Mouse (Mus musculus): ENCODE measurements around the gene March10. TPM values are rescaled to one million over a fixed set of nuclear protein-coding genes. Genes with fewer than 3 reads are reported as not detected.

The March10 gene
- polyA plus RNA-seq, 1 experiment from 2014 or later = not detected

GRCm38 (mm10) chr11:105371818-105372217 lies 84.7 kb downstream of the March10 start:
- Histone ChIP-seq H3K27ac (ENCODE audit: low read depth, low read length) (no peak overlapping the region), H3K4me3 (ENCODE audit: low read depth, low read length) (no peak overlapping the region), H3K36me3 (ENCODE audit: control insufficient read depth, insufficient read depth, low read length) (no peaks in the 10 kb centered on the region), H3K27me3 (ENCODE audit: control insufficient read depth, insufficient read depth, low read length) (no peaks in the 10 kb centered on the region), H3K9me3 (ENCODE audit: control insufficient read depth, low read length) (no peaks in the 10 kb centered on the region), H3K4me1 (ENCODE audit: control insufficient read depth, insufficient read depth, low read length) (no peaks in the 10 kb centered on the region), H3K4me2 (ENCODE audit: low read depth) (no peak overlapping the region), H3K9ac (ENCODE audit: low read length) (no peak overlapping the region)
- WGBS = 80% methylated on average over 9 of the region's 9 CpGs
- ATAC-seq (ENCODE audit: insufficient read depth, low FRiP score, low TSS enrichment) (no peak), DNase-seq (ENCODE audit: low spot score) (no peak)

GRCm38 (mm10) chr11:105369526-105370386 lies 86.8 kb downstream of the March10 start:
- H3K4me3 ChIP-seq (ENCODE audit: low read depth, low read length) = no peak overlapping the region
- no peak for ATAC-seq (ENCODE audit: insufficient read depth, low FRiP score, low TSS enrichment)
- WGBS = 85% methylated on average over 13 of the region's 13 CpGs

GRCm38 (mm10) chr11:105368833-105369232 lies 87.7 kb downstream of the March10 start:
- ATAC-seq (ENCODE audit: insufficient read depth, low FRiP score, low TSS enrichment) = no peak

More at GRCm38 (mm10) chr11:105369526-105370386, 86.8 kb downstream of the March10 start:
- no peak overlapping the region for H3K27ac ChIP-seq (ENCODE audit: low read depth, low read length)
- H3K36me3 ChIP-seq (ENCODE audit: control insufficient read depth, insufficient read depth, low read length) = no peaks in the 10 kb centered on the region
- H3K4me2 ChIP-seq (ENCODE audit: low read depth) = no peak overlapping the region
- no peaks in the 10 kb centered on the region for H3K27me3 ChIP-seq (ENCODE audit: control insufficient read depth, insufficient read depth, low read length)
- no peaks in the 10 kb centered on the region for H3K9me3 ChIP-seq (ENCODE audit: control insufficient read depth, low read length)
- no peak for DNase-seq (ENCODE audit: low spot score)
- H3K4me1 ChIP-seq (ENCODE audit: control insufficient read depth, insufficient read depth, low read length) = peaks cover 8% of the 10 kb centered on the region
- no peak overlapping the region for H3K9ac ChIP-seq (ENCODE audit: low read length)

GRCm38 (mm10) chr11:105367163-105367562 lies 89.4 kb downstream of the March10 start:
- H3K9ac ChIP-seq (ENCODE audit: low read length) = no peak overlapping the region
- no peak overlapping the region for H3K27ac ChIP-seq (ENCODE audit: low read depth, low read length)
- WGBS = 86% methylated on average over 3 of the region's 3 CpGs
- H3K36me3 ChIP-seq (ENCODE audit: control insufficient read depth, insufficient read depth, low read length) = no peaks in the 10 kb centered on the region
- no peak overlapping the region for H3K4me2 ChIP-seq (ENCODE audit: low read depth)
- no peaks in the 10 kb centered on the region for H3K27me3 ChIP-seq (ENCODE audit: control insufficient read depth, insufficient read depth, low read length)
- H3K4me1 ChIP-seq (ENCODE audit: control insufficient read depth, insufficient read depth, low read length) = peaks cover 15% of the 10 kb centered on the region
- DNase-seq (ENCODE audit: low spot score) = no peak
- no peak overlapping the region for H3K4me3 ChIP-seq (ENCODE audit: low read depth, low read length)
- no peak for ATAC-seq (ENCODE audit: insufficient read depth, low FRiP score, low TSS enrichment)
- H3K9me3 ChIP-seq (ENCODE audit: control insufficient read depth, low read length) = no peaks in the 10 kb centered on the region

More at GRCm38 (mm10) chr11:105368833-105369232, 87.7 kb downstream of the March10 start:
- Histone ChIP-seq H3K4me1 (ENCODE audit: control insufficient read depth, insufficient read depth, low read length) (peaks cover 9% of the 10 kb centered on the region), H3K27me3 (ENCODE audit: control insufficient read depth, insufficient read depth, low read length) (no peaks in the 10 kb centered on the region), H3K9ac (ENCODE audit: low read length) (no peak overlapping the region), H3K36me3 (ENCODE audit: control insufficient read depth, insufficient read depth, low read length) (no peaks in the 10 kb centered on the region), H3K9me3 (ENCODE audit: control insufficient read depth, low read length) (no peaks in the 10 kb centered on the region), H3K4me3 (ENCODE audit: low read depth, low read length) (no peak overlapping the region), H3K27ac (ENCODE audit: low read depth, low read length) (no peak overlapping the region), H3K4me2 (ENCODE audit: low read depth) (no peak overlapping the region)
- WGBS = 86% methylated on average over 5 of the region's 5 CpGs
- DNase-seq (ENCODE audit: low spot score) = no peak

GRCm38 (mm10) chr11:105366051-105366450 lies 90.5 kb downstream of the March10 start:
- 84% methylated on average over 3 of the region's 4 CpGs for WGBS
- Histone ChIP-seq H3K4me3 (ENCODE audit: low read depth, low read length) (no peak overlapping the region), H3K4me2 (ENCODE audit: low read depth) (no peak overlapping the region), H3K9ac (ENCODE audit: low read length) (no peak overlapping the region), H3K27ac (ENCODE audit: low read depth, low read length) (no peak overlapping the region), H3K4me1 (ENCODE audit: control insufficient read depth, insufficient read depth, low read length) (peaks cover 15% of the 10 kb centered on the region), H3K27me3 (ENCODE audit: control insufficient read depth, insufficient read depth, low read length) (no peaks in the 10 kb centered on the region), H3K36me3 (ENCODE audit: control insufficient read depth, insufficient read depth, low read length) (no peaks in the 10 kb centered on the region), H3K9me3 (ENCODE audit: control insufficient read depth, low read length) (no peaks in the 10 kb centered on the region)
- ATAC-seq (ENCODE audit: insufficient read depth, low FRiP score, low TSS enrichment) = no peak
- no peak for DNase-seq (ENCODE audit: low spot score)

GRCm38 (mm10) chr11:105365611-105366010 lies 90.9 kb downstream of the March10 start:
- Histone ChIP-seq H3K9me3 (ENCODE audit: control insufficient read depth, low read length) (no peaks in the 10 kb centered on the region), H3K36me3 (ENCODE audit: control insufficient read depth, insufficient read depth, low read length) (no peaks in the 10 kb centered on the region), H3K27me3 (ENCODE audit: control insufficient read depth, insufficient read depth, low read length) (no peaks in the 10 kb centered on the region), H3K27ac (ENCODE audit: low read depth, low read length) (no peak overlapping the region), H3K4me2 (ENCODE audit: low read depth) (no peak overlapping the region), H3K4me3 (ENCODE audit: low read depth, low read length) (no peak overlapping the region), H3K9ac (ENCODE audit: low read length) (no peak overlapping the region; the same call in 1 of the 2 replicates), H3K4me1 (ENCODE audit: control insufficient read depth, insufficient read depth, low read length) (peaks cover 15% of the 10 kb centered on the region)
- ATAC-seq (ENCODE audit: insufficient read depth, low FRiP score, low TSS enrichment) = no peak
- DNase-seq (ENCODE audit: low spot score) = no peak
- 74% methylated on average over 3 of the region's 3 CpGs for WGBS

- 0 out of 2 replicates have a peak overlapping the region, but pooled peaks have one; percentile 23 for H3K27ac ChIP-seq (ENCODE audit: low read depth, low read length)
- ATAC-seq (ENCODE audit: insufficient read depth, low FRiP score, low TSS enrichment) = no peak
- H3K36me3 ChIP-seq (ENCODE audit: control insufficient read depth, insufficient read depth, low read length) = no peaks in the 10 kb centered on the region
- no peak overlapping the region for H3K4me3 ChIP-seq (ENCODE audit: low read depth, low read length)
- H3K4me1 ChIP-seq (ENCODE audit: control insufficient read depth, insufficient read depth, low read length) = peaks cover 15% of the 10 kb centered on the region
- no peaks in the 10 kb centered on the region for H3K27me3 ChIP-seq (ENCODE audit: control insufficient read depth, insufficient read depth, low read length)
- WGBS = 10% methylated on average over 12 of the region's 12 CpGs
- peak; percentile 35 for DNase-seq (ENCODE audit: low spot score)
- peak overlapping the region; percentile 5; the same call in 1 of the 2 replicates for H3K9ac ChIP-seq (ENCODE audit: low read length)
- peak overlapping the region; percentile 84 for H3K4me2 ChIP-seq (ENCODE audit: low read depth)
- no peaks in the 10 kb centered on the region for H3K9me3 ChIP-seq (ENCODE audit: control insufficient read depth, low read length)
These were observed 92.0 kb downstream of the March10 start for GRCm38 (mm10) chr11:105364386-105365065.

GRCm38 (mm10) chr11:105363598-105364385 lies 92.7 kb downstream of the March10 start:
- Histone ChIP-seq H3K27ac (ENCODE audit: low read depth, low read length) (no peak overlapping the region), H3K27me3 (ENCODE audit: control insufficient read depth, insufficient read depth, low read length) (no peaks in the 10 kb centered on the region), H3K4me1 (ENCODE audit: control insufficient read depth, insufficient read depth, low read length) (peaks cover 15% of the 10 kb centered on the region), H3K36me3 (ENCODE audit: control insufficient read depth, insufficient read depth, low read length) (no peaks in the 10 kb centered on the region), H3K4me2 (ENCODE audit: low read depth) (peak overlapping the region; percentile 84), H3K9me3 (ENCODE audit: control insufficient read depth, low read length) (no peaks in the 10 kb centered on the region), H3K4me3 (ENCODE audit: low read depth, low read length) (peak overlapping the region; percentile 47), H3K9ac (ENCODE audit: low read length) (peak overlapping the region; percentile 72)
- peak; percentile 36 for DNase-seq (ENCODE audit: low spot score)
- peak; percentile 54; the same call in 1 of the 2 replicates for ATAC-seq (ENCODE audit: insufficient read depth, low FRiP score, low TSS enrichment)
- WGBS = 32% methylated on average over 12 of the region's 12 CpGs

Data from neural tube, embryonic 11.5 days (tissue).